Mouse (Mus musculus) forebrain, embryonic 14.5 days (tissue): ENCODE measurements at regions not wholly inside any gene's neighbourhood (a gene's known extent, or its start where the extent isn't known, plus 50 kb on each side); places are given as distances from the start of the nearest gene placed in this dataset.
A peak's percentile ranks its signal among the peaks of the same experiment; 100 is the strongest.

Source experiments
- ATAC-seq: fragments of 200-750 bp; cut with Nextera tagmentation; 2 replicates; pipeline ENCODE4 v1.8.0; 2017; ENCODE audit warnings: mild to moderate bottlenecking, moderate library complexity
- DNase-seq: peaks from one replicate; pipeline ENCODE4 v3.0.0-alpha.2; 2015; ENCODE audit warnings: low spot score
- H3K27ac ChIP-seq: fragments of 300-500 bp; sonication (generic); 2 replicates; pipeline ENCODE4 v1.5.1; 2014; ENCODE audit warnings: low read depth, mild to moderate bottlenecking, control low read depth, low read length, moderate library complexity
- H3K27me3 ChIP-seq: fragments of 300-500 bp; sonication (generic); replicated peaks from 2 replicates; pipeline ENCODE4 v1.6.1; 2014; ENCODE audit warnings: low read length, control low read depth, mixed read lengths; ENCODE audit not compliant: control insufficient read depth, insufficient read depth
- H3K36me3 ChIP-seq: fragments of 300-500 bp; sonication (generic); 2 replicates; pipeline ENCODE4 v1.6.1; 2014; ENCODE audit warnings: low read length, control low read depth; ENCODE audit not compliant: control insufficient read depth, insufficient read depth
- H3K4me1 ChIP-seq: fragments of 300-500 bp; sonication (generic); 2 replicates; pipeline ENCODE4 v1.6.1; 2014; ENCODE audit warnings: antibody characterized with exemption, low read length, control low read depth; ENCODE audit not compliant: control insufficient read depth, insufficient read depth
- H3K4me2 ChIP-seq: fragments of 300-500 bp; sonication (generic); 2 replicates; pipeline ENCODE4 v1.6.1; 2014; ENCODE audit warnings: mild to moderate bottlenecking, control low read depth, low read length
- H3K4me3 ChIP-seq: fragments of 300-500 bp; sonication (generic); 2 replicates; pipeline ENCODE4 v1.5.1; 2014; ENCODE audit warnings: low read depth, low read length, control low read depth
- H3K9ac ChIP-seq: fragments of 300-500 bp; sonication (generic); 2 replicates; pipeline ENCODE4 v1.6.1; 2014; ENCODE audit warnings: mild to moderate bottlenecking, low read length, control low read depth, moderate library complexity
- H3K9me3 ChIP-seq: fragments of 300-500 bp; sonication (generic); replicated peaks from 2 replicates; pipeline ENCODE4 v1.6.1; 2016; ENCODE audit warnings: low read length, control low read depth, mixed read lengths; ENCODE audit not compliant: control insufficient read depth
- WGBS: fragments of 180-500 bp; shearing (Covaris S2); extraction: QIAGEN DNeasy Blood & Tissue Kit; methylation state at CpG from one replicate; pipeline ENCODE4 v1.1.7; 2014; 5-methylcytosine and 5-hydroxymethylcytosine counted together

DNA sequence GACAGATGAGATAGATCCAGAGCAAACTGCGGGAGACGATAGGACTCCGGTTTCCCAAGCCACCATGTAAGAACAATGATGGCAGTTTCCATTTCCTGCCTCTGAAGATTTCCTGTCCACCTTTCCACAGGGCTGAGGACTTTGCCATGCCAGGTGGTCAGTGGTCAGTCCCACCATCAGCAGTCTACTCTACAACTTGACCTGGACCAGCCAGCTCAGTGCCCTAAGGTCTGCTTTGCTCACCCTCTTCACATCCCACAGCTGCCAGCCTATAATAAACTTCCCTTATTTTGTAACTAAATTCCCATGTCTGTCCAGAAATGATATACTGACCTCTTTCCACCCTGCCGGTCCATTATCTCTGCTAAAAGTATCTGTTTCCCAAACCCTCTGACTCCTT lies 315.7 kb upstream of the Spred2 start:
- Histone ChIP-seq H3K9ac (no peak overlapping the region), H3K27ac (no peak overlapping the region), H3K4me2 (no peak overlapping the region), H3K9me3 (no peaks in the 10 kb centered on the region), H3K4me3 (no peak overlapping the region), H3K4me1 (no peaks in the 10 kb centered on the region), H3K27me3 (no peaks in the 10 kb centered on the region), H3K36me3 (no peaks in the 10 kb centered on the region)
- ATAC-seq (no peak), DNase-seq (no peak)
- WGBS: 90% methylated on average over 4 of the region's 4 CpGs

DNA sequence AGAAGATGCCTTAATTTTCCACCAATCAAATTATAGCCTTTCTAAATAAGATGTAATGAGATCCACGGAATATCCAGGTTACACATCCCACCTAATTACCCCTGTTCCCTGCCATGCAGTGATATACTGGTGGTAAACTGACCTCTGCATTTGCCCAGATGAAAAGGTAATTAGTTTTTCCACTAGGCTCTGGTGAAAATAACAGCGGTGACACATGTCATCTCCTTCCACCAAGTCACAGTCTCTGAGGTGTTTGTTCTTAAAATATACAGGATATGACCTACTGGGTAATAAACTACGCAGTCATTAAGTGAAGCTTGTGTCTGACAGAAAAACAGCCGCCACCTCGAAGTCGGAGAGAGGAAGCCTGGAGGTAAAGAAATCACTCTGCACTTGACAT lies 313.6 kb upstream of the Spred2 start:
- H3K9me3 ChIP-seq: no peaks in the 10 kb centered on the region
- no peak overlapping the region for H3K27ac ChIP-seq
- DNase-seq (no peak), ATAC-seq (no peak)
- 84% methylated on average over 6 of the region's 6 CpGs for WGBS
- H3K27me3 ChIP-seq: no peaks in the 10 kb centered on the region
- H3K4me3 ChIP-seq: no peak overlapping the region
- H3K9ac ChIP-seq: no peak overlapping the region
- H3K4me1 ChIP-seq: no peaks in the 10 kb centered on the region
- no peak overlapping the region for H3K4me2 ChIP-seq
- no peaks in the 10 kb centered on the region for H3K36me3 ChIP-seq

GRCm38 (mm10) chr11:19611217-19611616 lies 313.0 kb upstream of the Spred2 start:
- no peak overlapping the region for H3K9ac ChIP-seq
- H3K36me3 ChIP-seq: no peaks in the 10 kb centered on the region
- 89% methylated on average over 4 of the region's 4 CpGs for WGBS
- H3K27ac ChIP-seq: no peak overlapping the region
- no peaks in the 10 kb centered on the region for H3K4me1 ChIP-seq
- no peaks in the 10 kb centered on the region for H3K9me3 ChIP-seq
- no peak for ATAC-seq
- no peaks in the 10 kb centered on the region for H3K27me3 ChIP-seq
- H3K4me3 ChIP-seq: no peak overlapping the region
- no peak for DNase-seq
- H3K4me2 ChIP-seq: no peak overlapping the region

DNA sequence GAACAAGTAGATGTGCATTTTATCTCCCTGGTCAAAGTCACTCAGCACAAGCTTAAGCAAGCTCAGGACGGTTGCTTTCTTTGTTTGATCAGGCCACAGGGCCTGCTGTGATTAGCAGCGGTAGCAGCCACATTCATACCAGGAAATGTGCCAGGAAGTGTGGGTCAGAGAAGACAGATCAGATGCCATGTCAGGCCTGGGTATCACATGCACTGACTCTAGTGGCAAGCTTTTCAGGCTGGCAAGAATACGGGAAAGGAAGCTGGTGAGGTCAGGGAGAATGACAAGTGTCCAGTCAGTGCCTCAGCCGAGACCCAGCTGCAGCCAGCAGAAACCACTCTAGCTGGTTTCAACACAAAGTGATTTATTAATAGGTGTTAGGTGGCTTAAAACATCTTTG lies 307.7 kb upstream of the Spred2 start:
- Histone ChIP-seq H3K4me3 (no peak overlapping the region), H3K27ac (no peak overlapping the region), H3K9ac (no peak overlapping the region), H3K27me3 (no peaks in the 10 kb centered on the region), H3K4me1 (no peaks in the 10 kb centered on the region), H3K4me2 (no peak overlapping the region), H3K36me3 (no peaks in the 10 kb centered on the region), H3K9me3 (no peaks in the 10 kb centered on the region)
- no peak for DNase-seq
- ATAC-seq: no peak
- 74% methylated on average over 4 of the region's 4 CpGs for WGBS

DNA sequence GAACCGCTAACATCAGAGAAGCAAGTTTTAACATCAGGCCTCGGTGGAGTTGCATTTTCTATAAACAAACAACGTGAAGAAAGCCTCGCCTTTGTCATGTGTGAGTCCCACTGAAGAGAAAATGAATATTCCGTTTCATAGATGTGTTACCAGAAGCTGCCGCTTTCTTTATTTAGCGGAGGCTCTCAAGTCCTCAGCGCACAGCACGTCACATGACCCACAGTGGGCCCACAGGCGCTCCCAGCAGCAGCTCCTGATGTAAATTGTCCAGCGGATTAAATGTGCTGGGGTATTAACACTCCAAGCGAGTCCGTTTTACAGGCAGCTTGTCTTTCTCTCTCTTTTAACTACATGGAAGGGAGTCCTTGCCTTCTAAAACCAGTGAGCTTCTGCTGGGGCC lies 304.7 kb upstream of the Spred2 start:
- Histone ChIP-seq H3K36me3 (no peaks in the 10 kb centered on the region), H3K9ac (no peak overlapping the region), H3K4me3 (no peak overlapping the region), H3K4me1 (no peaks in the 10 kb centered on the region), H3K4me2 (no peak overlapping the region), H3K27ac (no peak overlapping the region), H3K27me3 (no peaks in the 10 kb centered on the region), H3K9me3 (no peaks in the 10 kb centered on the region; the same call in 1 of the 2 replicates)
- ATAC-seq: no peak
- DNase-seq: peak; percentile 17
- WGBS: 75% methylated on average over 13 of the region's 13 CpGs

DNA sequence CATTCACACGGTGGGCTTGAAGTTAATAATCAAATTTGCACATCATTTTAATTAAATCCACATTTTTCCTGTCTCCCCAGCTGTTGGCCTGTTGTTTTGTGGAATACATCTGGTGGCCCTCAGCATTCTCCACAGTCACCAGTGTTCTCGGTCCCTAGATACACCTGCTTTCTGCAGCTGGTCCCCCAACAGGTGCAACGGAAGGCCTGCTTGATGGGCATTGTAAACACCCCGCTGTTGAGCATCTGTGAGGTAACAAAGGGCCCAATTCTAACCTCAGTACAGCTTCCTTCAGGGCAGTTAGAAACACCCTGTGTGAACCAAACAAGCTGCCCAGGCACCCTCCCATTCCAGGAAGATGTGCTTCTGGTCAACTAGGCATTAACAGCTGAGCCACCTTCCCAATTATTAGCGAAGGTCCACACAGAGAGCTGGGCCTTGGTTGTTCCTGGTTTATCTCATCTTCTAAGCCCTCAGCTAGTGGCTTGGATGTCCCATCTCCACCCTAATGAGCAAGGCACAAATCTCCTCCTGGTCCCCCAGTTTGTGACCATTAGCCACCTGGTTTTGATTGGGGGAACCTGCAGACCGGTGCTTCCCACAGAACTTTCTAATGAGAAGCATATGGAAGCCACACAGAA lies 293.0 kb upstream of the Spred2 start:
- Histone ChIP-seq H3K27me3 (no peaks in the 10 kb centered on the region), H3K4me3 (no peak overlapping the region), H3K4me1 (no peaks in the 10 kb centered on the region), H3K27ac (no peak overlapping the region), H3K4me2 (no peak overlapping the region), H3K36me3 (no peaks in the 10 kb centered on the region), H3K9me3 (no peaks in the 10 kb centered on the region), H3K9ac (no peak overlapping the region)
- DNase-seq (no peak), ATAC-seq (no peak)
- 89% methylated on average over 6 of the region's 6 CpGs for WGBS

GRCm38 (mm10) chr11:19632477-19632876 lies 291.7 kb upstream of the Spred2 start:
- WGBS: 84% methylated on average over 5 of the region's 5 CpGs
- ATAC-seq (no peak), DNase-seq (no peak)
- H3K9me3 ChIP-seq: no peaks in the 10 kb centered on the region
- no peak overlapping the region for H3K4me2 ChIP-seq
- no peak overlapping the region for H3K9ac ChIP-seq
- H3K27me3 ChIP-seq: no peaks in the 10 kb centered on the region
- H3K36me3 ChIP-seq: no peaks in the 10 kb centered on the region
- no peak overlapping the region for H3K27ac ChIP-seq
- H3K4me3 ChIP-seq: no peak overlapping the region
- no peaks in the 10 kb centered on the region for H3K4me1 ChIP-seq

DNA sequence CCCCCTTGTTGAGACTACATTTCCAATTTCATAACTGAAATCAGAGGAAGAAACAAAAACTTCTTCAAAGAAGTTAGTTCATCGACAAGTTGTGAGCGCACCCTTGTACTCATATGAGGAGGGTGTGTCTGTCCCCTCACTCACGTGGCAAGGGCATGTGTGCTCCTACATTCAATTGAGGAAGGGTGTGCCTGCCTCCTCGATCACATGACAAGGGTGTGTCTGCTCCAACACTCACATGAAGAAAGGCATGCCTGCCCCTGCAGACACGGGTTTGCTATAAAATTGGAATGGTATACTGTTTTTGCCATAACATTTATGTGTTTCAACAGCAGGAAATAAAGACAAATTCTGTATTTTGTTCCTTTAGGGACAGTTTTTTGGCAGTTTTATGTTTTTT lies 290.6 kb upstream of the Spred2 start:
- no peak overlapping the region for H3K27ac ChIP-seq
- ATAC-seq: no peak
- no peaks in the 10 kb centered on the region for H3K27me3 ChIP-seq
- DNase-seq: no peak
- 84% methylated on average over 5 of the region's 5 CpGs for WGBS
- no peak overlapping the region for H3K4me3 ChIP-seq
- H3K9ac ChIP-seq: no peak overlapping the region
- H3K36me3 ChIP-seq: no peaks in the 10 kb centered on the region
- no peaks in the 10 kb centered on the region for H3K9me3 ChIP-seq
- H3K4me2 ChIP-seq: no peak overlapping the region
- no peaks in the 10 kb centered on the region for H3K4me1 ChIP-seq

GRCm38 (mm10) chr11:19641153-19641552 lies 283.0 kb upstream of the Spred2 start:
- Histone ChIP-seq H3K9ac (no peak overlapping the region), H3K4me1 (no peaks in the 10 kb centered on the region), H3K9me3 (no peaks in the 10 kb centered on the region), H3K27me3 (no peaks in the 10 kb centered on the region), H3K4me2 (no peak overlapping the region), H3K27ac (no peak overlapping the region), H3K36me3 (no peaks in the 10 kb centered on the region), H3K4me3 (no peak overlapping the region)
- ATAC-seq (no peak), DNase-seq (no peak)
- 74% methylated on average over 8 of the region's 8 CpGs for WGBS
